Mouse (Mus musculus): ENCODE data around the gene Zfr2. TPM values are rescaled to one million over a fixed set of nuclear protein-coding genes. Genes with fewer than 3 reads are reported as not detected.
A peak's percentile ranks its signal among the peaks of the same experiment; 100 is the strongest.

Zfr2 gene
- total and polyA plus RNA-seq, 2 experiments from 2014 or later, result 21.9 to 64.1 TPM

GRCm38 (mm10) chr10:81254886-81255285, 21.9 kb downstream of the Zfr2 start:
- Histone ChIP-seq H3K36me3 (ENCODE audit: insufficient read depth, low read length) (peaks cover 6% of the 10 kb centered on the region; the same call in 1 of the 2 replicates), H3K4me2 (ENCODE audit: low read depth, low read length) (no peak overlapping the region), H3K9me3 (ENCODE audit: low read length) (no peaks in the 10 kb centered on the region), H3K4me1 (ENCODE audit: insufficient read depth, low read length) (peaks cover 19% of the 10 kb centered on the region), H3K9ac (replicated peaks; ENCODE audit: low read length) (no peak overlapping the region), H3K27ac (no peak overlapping the region), H3K4me3 (ENCODE audit: low read length) (no peak overlapping the region), H3K27me3 (ENCODE audit: insufficient read depth, low read length) (no peaks in the 10 kb centered on the region)
- 62% methylated on average over 1 of the region's 1 CpGs for WGBS
- ATAC-seq, result no peak
- TF ChIP-seq CTCF (IDR thresholded peaks at IDR 0.05; ENCODE audit: low read depth), result no peak
- DNase-seq (ENCODE audit: low spot score), result no peak

DNA sequence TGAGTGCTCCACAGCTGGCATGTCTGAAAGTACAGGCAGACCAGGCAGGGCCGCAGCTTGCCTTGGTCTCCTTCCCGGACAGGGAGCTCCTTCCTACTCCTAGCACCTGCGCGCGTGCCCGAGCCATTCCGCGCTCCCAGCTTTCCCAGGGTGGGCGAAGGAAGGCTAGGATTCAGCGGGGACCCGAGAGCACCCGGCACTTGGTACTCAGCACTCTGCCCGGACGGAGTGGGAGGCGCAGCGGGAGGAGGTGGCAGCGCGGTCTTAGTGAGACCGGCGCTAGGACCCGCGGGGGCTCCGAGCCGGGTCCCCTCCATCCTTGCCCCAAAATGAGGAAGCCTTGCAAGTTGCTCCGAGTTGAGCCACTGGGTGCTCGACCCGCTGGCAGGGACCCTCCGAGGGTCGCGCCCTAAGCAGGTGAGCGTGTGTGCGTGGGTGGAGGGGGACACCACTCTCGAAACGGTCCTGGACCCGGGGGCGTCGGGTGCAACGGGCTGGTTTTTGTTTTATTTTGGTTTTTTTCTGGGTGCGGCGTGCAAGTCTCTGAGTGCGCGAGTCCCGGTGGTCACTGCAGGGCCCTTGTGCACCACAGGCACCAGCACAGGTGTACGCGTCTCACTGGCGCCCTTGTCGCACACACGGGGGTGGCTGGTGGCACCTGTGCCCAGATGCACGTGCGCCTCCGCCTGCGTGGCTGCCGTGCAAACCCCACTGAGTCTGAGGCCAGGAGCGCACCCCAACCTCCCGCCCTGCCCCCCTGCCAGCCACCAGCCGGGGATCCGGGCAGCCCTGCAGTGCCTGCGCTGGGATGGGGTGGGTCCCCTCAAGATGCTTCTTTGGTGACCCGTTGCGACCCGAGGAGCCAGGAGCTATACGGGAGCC, 24.4 kb downstream of the Zfr2 start:
- peaks cover 21% of the 10 kb centered on the region for H3K4me1 ChIP-seq (ENCODE audit: insufficient read depth, low read length)
- no peaks in the 10 kb centered on the region for H3K36me3 ChIP-seq (ENCODE audit: insufficient read depth, low read length)
- 2% methylated on average over 62 of the region's 62 CpGs for WGBS
- H3K9ac ChIP-seq (replicated peaks; ENCODE audit: low read length), result peak overlapping the region; percentile 57
- H3K27me3 ChIP-seq (ENCODE audit: insufficient read depth, low read length), result no peaks in the 10 kb centered on the region
- no peak overlapping the region; the same call in 1 of the 2 replicates for H3K27ac ChIP-seq
- H3K4me2 ChIP-seq (ENCODE audit: low read depth, low read length), result peak overlapping the region; percentile 83
- DNase-seq (ENCODE audit: low spot score) (peak; percentile 56), ATAC-seq (no peak)
- H3K4me3 ChIP-seq (ENCODE audit: low read length), result peak overlapping the region; percentile 54
- no peak for TF ChIP-seq CTCF (IDR thresholded peaks at IDR 0.05; ENCODE audit: low read depth)
- no peaks in the 10 kb centered on the region for H3K9me3 ChIP-seq (ENCODE audit: low read length)

GRCm38 (mm10) chr10:81259225-81259884, 26.4 kb downstream of the Zfr2 start:
- Histone ChIP-seq H3K4me3 (ENCODE audit: low read length) (no peak overlapping the region), H3K4me2 (ENCODE audit: low read depth, low read length) (no peak overlapping the region; the same call in 1 of the 2 replicates), H3K4me1 (ENCODE audit: insufficient read depth, low read length) (peaks cover 21% of the 10 kb centered on the region), H3K36me3 (ENCODE audit: insufficient read depth, low read length) (peaks cover 5% of the 10 kb centered on the region; the same call in 1 of the 2 replicates), H3K27ac (no peak overlapping the region), H3K9ac (replicated peaks; ENCODE audit: low read length) (0 out of 2 replicates have a peak overlapping the region, but pooled peaks have one; percentile 19), H3K9me3 (ENCODE audit: low read length) (no peaks in the 10 kb centered on the region), H3K27me3 (ENCODE audit: insufficient read depth, low read length) (no peaks in the 10 kb centered on the region)
- TF ChIP-seq CTCF (IDR thresholded peaks at IDR 0.05; ENCODE audit: low read depth), result no peak
- DNase-seq (ENCODE audit: low spot score), result peak; percentile 44
- 34% methylated on average over 21 of the region's 21 CpGs for WGBS
- ATAC-seq, result peak; percentile 18; the same call in 1 of the 2 replicates

DNA sequence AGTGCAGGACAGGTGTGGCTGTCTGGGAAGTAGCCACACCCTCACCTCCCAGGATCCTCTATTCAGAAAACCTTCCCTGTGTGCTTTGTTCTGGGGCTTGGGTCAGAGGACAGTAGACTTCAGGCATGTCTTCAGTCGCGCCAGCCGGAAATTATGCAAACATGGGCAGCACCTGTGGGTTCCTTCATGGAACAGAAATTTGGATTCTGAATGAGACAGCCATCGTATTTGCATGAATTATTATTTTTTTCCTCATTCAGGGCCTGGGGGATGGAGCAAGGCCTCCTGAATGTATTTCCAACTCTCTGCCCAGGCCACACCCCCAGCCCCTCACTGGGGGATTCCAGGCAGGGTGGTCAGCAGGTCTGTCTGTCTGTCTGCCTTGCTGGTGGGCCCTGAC, 28.1 kb downstream of the Zfr2 start:
- WGBS, result 81% methylated on average over 4 of the region's 4 CpGs
- Histone ChIP-seq H3K9me3 (ENCODE audit: low read length) (no peaks in the 10 kb centered on the region), H3K27ac (no peak overlapping the region), H3K4me3 (ENCODE audit: low read length) (no peak overlapping the region), H3K36me3 (ENCODE audit: insufficient read depth, low read length) (peaks cover 12% of the 10 kb centered on the region; the same call in 1 of the 2 replicates), H3K9ac (replicated peaks; ENCODE audit: low read length) (no peak overlapping the region), H3K4me2 (ENCODE audit: low read depth, low read length) (no peak overlapping the region), H3K4me1 (ENCODE audit: insufficient read depth, low read length) (peaks cover 25% of the 10 kb centered on the region), H3K27me3 (ENCODE audit: insufficient read depth, low read length) (no peaks in the 10 kb centered on the region)
- DNase-seq (ENCODE audit: low spot score) (no peak), ATAC-seq (no peak)
- no peak for TF ChIP-seq CTCF (IDR thresholded peaks at IDR 0.05; ENCODE audit: low read depth)

GRCm38 (mm10) chr10:81265540-81265939, 32.6 kb downstream of the Zfr2 start:
- no peak for ATAC-seq
- TF ChIP-seq CTCF (IDR thresholded peaks at IDR 0.05; ENCODE audit: low read depth), result no peak
- Histone ChIP-seq H3K27ac (no peak overlapping the region), H3K4me2 (ENCODE audit: low read depth, low read length) (peak overlapping the region; percentile 65; the same call in 1 of the 2 replicates), H3K9ac (replicated peaks; ENCODE audit: low read length) (peak overlapping the region; percentile 74; the same call in 1 of the 2 replicates), H3K27me3 (ENCODE audit: insufficient read depth, low read length) (no peaks in the 10 kb centered on the region), H3K36me3 (ENCODE audit: insufficient read depth, low read length) (peaks cover 12% of the 10 kb centered on the region; the same call in 1 of the 2 replicates), H3K4me1 (ENCODE audit: insufficient read depth, low read length) (peaks cover 14% of the 10 kb centered on the region), H3K4me3 (ENCODE audit: low read length) (no peak overlapping the region), H3K9me3 (ENCODE audit: low read length) (no peaks in the 10 kb centered on the region)
- WGBS, result 95% methylated on average over 8 of the region's 8 CpGs
- DNase-seq (ENCODE audit: low spot score), result no peak

DNA sequence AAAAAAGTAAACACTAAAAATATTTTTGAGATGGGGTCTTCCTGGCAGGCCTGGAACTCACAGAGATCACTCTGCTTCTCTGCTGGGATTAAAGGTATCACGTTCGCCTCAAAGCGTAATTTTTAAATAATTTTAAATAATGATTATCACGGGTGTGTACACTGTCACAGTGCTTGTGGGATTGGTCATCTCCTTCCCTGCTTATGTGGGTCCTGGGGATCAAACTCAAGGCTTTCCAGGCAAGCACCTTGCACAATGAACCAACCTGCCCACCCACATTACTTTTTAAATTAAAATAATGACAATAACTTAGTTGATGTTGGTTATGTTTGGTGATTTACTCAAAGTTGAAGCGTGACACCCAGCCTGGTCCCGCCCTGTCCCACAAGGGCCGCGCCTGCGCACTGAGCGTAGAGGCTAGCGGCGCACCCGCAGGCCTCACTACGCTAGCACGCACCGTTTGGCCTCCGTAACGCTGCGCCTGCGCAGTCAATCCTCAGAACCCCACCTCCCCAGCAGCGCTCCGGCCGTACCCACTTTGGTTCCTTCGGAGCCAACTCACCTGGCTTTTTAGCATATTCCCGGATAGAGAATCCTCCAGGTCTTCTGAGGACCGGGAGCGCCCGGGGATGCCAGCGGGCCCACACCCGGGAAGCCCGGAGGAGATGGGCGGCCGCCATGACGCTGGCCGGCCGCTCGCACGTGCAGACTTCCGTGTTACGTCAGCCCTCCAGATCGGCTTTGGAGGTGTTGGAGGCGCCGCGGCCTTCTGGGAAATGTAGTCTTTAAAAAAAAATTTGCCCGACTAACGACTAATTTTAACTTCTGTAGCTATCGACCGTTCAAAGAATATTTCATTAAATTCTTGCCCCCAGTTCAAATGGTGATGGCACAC, 33.5 kb downstream of the Zfr2 start, which contains the start of the genes Mrpl54 and Apba3:
TSS of gene Mrpl54 (minus strand) at position 724 of the 895 bp plus-strand sequence.
TSS of gene Apba3 (plus strand) at position 750 of the 895 bp plus-strand sequence.
- under 1% methylated on average over 48 of the region's 48 CpGs for WGBS
- TF ChIP-seq CTCF (IDR thresholded peaks at IDR 0.05; ENCODE audit: low read depth), result peak; percentile 27; the same call in 1 of the 2 replicates
- H3K36me3 ChIP-seq (ENCODE audit: insufficient read depth, low read length), result peaks cover 16% of the 10 kb centered on the region

More for the DNA sequence above, 33.5 kb downstream of the Zfr2 start, which contains the start of the genes Mrpl54 and Apba3:
- ATAC-seq (peak; percentile 94), DNase-seq (ENCODE audit: low spot score) (peak; percentile 97)
- peak within 1 kb of the TSS; percentile 88 for H3K27ac ChIP-seq
- H3K4me1 ChIP-seq (ENCODE audit: insufficient read depth, low read length), result peaks cover 14% of the 10 kb centered on the region
- H3K9me3 ChIP-seq (ENCODE audit: low read length), result no peaks in the 10 kb centered on the region
- peak within 1 kb of the TSS; percentile 73 for H3K4me3 ChIP-seq (ENCODE audit: low read length)
- peak within 1 kb of the TSS; percentile 67 for H3K4me2 ChIP-seq (ENCODE audit: low read depth, low read length)
- peak within 1 kb of the TSS; percentile 74 for H3K9ac ChIP-seq (replicated peaks; ENCODE audit: low read length)
- H3K27me3 ChIP-seq (ENCODE audit: insufficient read depth, low read length), result no peaks in the 10 kb centered on the region
